Mouse (Mus musculus): Measurements from ENCODE around the gene Rprml. TPM values are rescaled to one million over a fixed set of nuclear protein-coding genes. Genes with fewer than 3 reads are reported as not detected.

Gene Rprml
- total and polyA plus RNA-seq, 3 experiments: not detected

GRCm38 (mm10) chr11:103697565-103698176 is 48.3 kb downstream of the Rprml start, which contains the start of gene Gosr2 (continued):
- TF ChIP-seq MEF2A (IDR thresholded peaks at IDR 0.05; ENCODE audit: extremely low read depth, insufficient replicate concordance, low read depth, low read length, poor library complexity, severe bottlenecking): no peak
- no peak for TF ChIP-seq MYB (IDR thresholded peaks at IDR 0.05; ENCODE audit: low read depth, low read length)
- TF ChIP-seq MAZ (IDR thresholded peaks at IDR 0.05; ENCODE audit: low read depth, low read length): peak; percentile 79
- no peak for TF ChIP-seq TAL1 (IDR thresholded peaks at IDR 0.05; ENCODE audit: low read length)

- peaks cover 2 to 9% of the 10 kb centered on the region in 2 experiments for H3K36me3 ChIP-seq (ENCODE audit: control insufficient read depth in 1 of 2, insufficient read depth in 2 of 2, low read length in 2 of 2)
- H3K79me2 ChIP-seq (ENCODE audit: control insufficient read depth, insufficient read depth, low read length, poor library complexity): peaks cover 24% of the 10 kb centered on the region
- peak overlapping the region; percentile 86 to 90 for H3K4me3 ChIP-seq (ENCODE audit: control insufficient read depth in 1 of 2, insufficient read depth in 1 of 2, low read depth in 2 of 2, low read length in 2 of 2)
- H3K9me3 ChIP-seq (replicated peaks; ENCODE audit: insufficient read depth, low read length): no peaks in the 10 kb centered on the region
- peaks cover 2 to 3% of the 10 kb centered on the region in 2 experiments; a peak in 3 of 4 replicates for H3K4me1 ChIP-seq (ENCODE audit: control insufficient read depth in 1 of 2, insufficient read depth in 2 of 2, low read length in 2 of 2)
- no peaks in the 10 kb centered on the region; a peak in 1 of 4 replicates for H3K27me3 ChIP-seq (ENCODE audit: control insufficient read depth in 1 of 2, insufficient read depth in 2 of 2, low read length in 2 of 2)
- peak overlapping the region; percentile 90 for H3K9ac ChIP-seq (ENCODE audit: control insufficient read depth, low read depth, low read length, poor library complexity, severe bottlenecking)
- peak; percentile 7; the same call in 1 of the 2 replicates for TF ChIP-seq GATA1 (IDR thresholded peaks at IDR 0.05; ENCODE audit: low read depth, low read length)
- TF ChIP-seq ELF1 (IDR thresholded peaks at IDR 0.05; ENCODE audit: low read depth, low read length): no peak
- DNase-seq (ENCODE audit: low read depth, low spot score): no peak
- peak overlapping the region; percentile 72 for H3K27ac ChIP-seq (ENCODE audit: control insufficient read depth, low read depth, low read length)
Measured at GRCm38 (mm10) chr11:103698226-103698625, 48.9 kb downstream of the Rprml start.

Other genes starting within 250 kb of the Rprml start
- gene Plekhm1, start 236.9 kb upstream of the Rprml start, total RNA-seq (2012; rRNA removed): 3.4 and 4.0 TPM in 2 replicates
- gene Plekhm1, start 236.9 kb upstream of the Rprml start, polyA plus RNA-seq (2012; ENCODE audit: insufficient read depth in 1 of 2, insufficient read length in 2 of 2, low read depth in 1 of 2, low replicate concordance in 2 of 2, missing spikeins in 1 of 2): 10 to 100 TPM in 1 of 2 experiments, not detected in 1; 10.0 TPM
- not detected in 2 replicates for gene Lrrc37a, start 145.0 kb upstream of the Rprml start, total RNA-seq (2012; rRNA removed)
- not detected for gene Lrrc37a, start 145.0 kb upstream of the Rprml start, polyA plus RNA-seq (2012; ENCODE audit: insufficient read depth in 1 of 2, insufficient read length in 2 of 2, low read depth in 1 of 2, low replicate concordance in 2 of 2, missing spikeins in 1 of 2)
- not detected in 2 replicates for gene Gm884, start 28.4 kb upstream of the Rprml start, total RNA-seq (2012; rRNA removed)
- not detected for gene Gm884, start 28.4 kb upstream of the Rprml start, polyA plus RNA-seq (2012; ENCODE audit: insufficient read depth in 1 of 2, insufficient read length in 2 of 2, low read depth in 1 of 2, low replicate concordance in 2 of 2, missing spikeins in 1 of 2)
- gene Lyzl6, start 10.7 kb upstream of the Rprml start, total RNA-seq (2012; rRNA removed): not detected in 2 replicates
- gene Lyzl6, start 10.7 kb upstream of the Rprml start, polyA plus RNA-seq (2012; ENCODE audit: insufficient read depth in 1 of 2, insufficient read length in 2 of 2, low read depth in 1 of 2, low replicate concordance in 2 of 2, missing spikeins in 1 of 2): not detected
- 135 and 149 TPM in 2 replicates for gene Gosr2, start 48.3 kb downstream of the Rprml start, total RNA-seq (2012; rRNA removed)
- gene Gosr2, start 48.3 kb downstream of the Rprml start, polyA plus RNA-seq (2012; ENCODE audit: insufficient read depth in 1 of 2, insufficient read length in 2 of 2, low read depth in 1 of 2, low replicate concordance in 2 of 2, missing spikeins in 1 of 2): 100 to 1,000 TPM in 1 of 2 experiments, not detected in 1; 101 TPM
- gene Wnt9b, start 100.3 kb downstream of the Rprml start, total RNA-seq (2012; rRNA removed): not detected in 2 replicates
- not detected for gene Wnt9b, start 100.3 kb downstream of the Rprml start, polyA plus RNA-seq (2012; ENCODE audit: insufficient read depth in 1 of 2, insufficient read length in 2 of 2, low read depth in 1 of 2, low replicate concordance in 2 of 2, missing spikeins in 1 of 2)
- gene Wnt3, start 124.6 kb downstream of the Rprml start, total RNA-seq (2012; rRNA removed): not detected in 2 replicates
- not detected for gene Wnt3, start 124.6 kb downstream of the Rprml start, polyA plus RNA-seq (2012; ENCODE audit: insufficient read depth in 1 of 2, insufficient read length in 2 of 2, low read depth in 1 of 2, low replicate concordance in 2 of 2, missing spikeins in 1 of 2)

Measured in MEL (cell line).